Mouse (Mus musculus): ENCODE measurements around the gene Sik1. TPM values are rescaled to one million over a fixed set of nuclear protein-coding genes. Genes with fewer than 3 reads are reported as not detected.
A peak's percentile ranks its signal among the peaks of the same experiment; 100 is the strongest.

Gene Sik1
- polyA plus RNA-seq, 2 experiments, result 19.9 to 26.9 TPM

- H3K27ac ChIP-seq (replicated peaks; ENCODE audit: low read depth, low read length), result no peak overlapping the region
- no peak for TF ChIP-seq POLR2A (IDR thresholded peaks at IDR 0.05; ENCODE audit: borderline replicate concordance, extremely low read depth, insufficient read depth, insufficient read length)
- no peak overlapping the region for H3K9ac ChIP-seq (ENCODE audit: low read depth, low read length, severe bottlenecking)
- peaks cover 6% of the 10 kb centered on the region for H3K4me1 ChIP-seq (ENCODE audit: control insufficient read depth, insufficient read depth, low read length)
- no peaks in the 10 kb centered on the region for H3K27me3 ChIP-seq (ENCODE audit: control insufficient read depth, insufficient read depth, low read length)
- H3K36me3 ChIP-seq (ENCODE audit: control insufficient read depth, insufficient read depth, low read length), result no peaks in the 10 kb centered on the region
- DNase-seq (ENCODE audit: low spot score) (no peak), ATAC-seq (ENCODE audit: low FRiP score, low read depth) (no peak)
- WGBS, result 78% methylated on average over 10 of the region's 10 CpGs
- no peak overlapping the region for H3K4me2 ChIP-seq (replicated peaks; ENCODE audit: low read depth, low read length, severe bottlenecking)
- no peaks in the 10 kb centered on the region for H3K9me3 ChIP-seq (ENCODE audit: control insufficient read depth, low read length)
- no peak overlapping the region for H3K4me3 ChIP-seq (replicated peaks; ENCODE audit: low read length)
Observed at GRCm38 (mm10) chr17:31879406-31879805, 23.8 kb upstream of the Sik1 start.

GRCm38 (mm10) chr17:31877650-31878141, 22.1 kb upstream of the Sik1 start:
- Histone ChIP-seq H3K4me2 (replicated peaks; ENCODE audit: low read depth, low read length, severe bottlenecking) (no peak overlapping the region), H3K9ac (ENCODE audit: low read depth, low read length, severe bottlenecking) (peak overlapping the region; percentile 28; the same call in 1 of the 2 replicates), H3K4me3 (replicated peaks; ENCODE audit: low read length) (no peak overlapping the region), H3K36me3 (ENCODE audit: control insufficient read depth, insufficient read depth, low read length) (no peaks in the 10 kb centered on the region), H3K9me3 (ENCODE audit: control insufficient read depth, low read length) (no peaks in the 10 kb centered on the region), H3K27me3 (ENCODE audit: control insufficient read depth, insufficient read depth, low read length) (no peaks in the 10 kb centered on the region), H3K4me1 (ENCODE audit: control insufficient read depth, insufficient read depth, low read length) (peaks cover 6% of the 10 kb centered on the region), H3K27ac (replicated peaks; ENCODE audit: low read depth, low read length) (no peak overlapping the region)
- DNase-seq (ENCODE audit: low spot score) (no peak), ATAC-seq (ENCODE audit: low FRiP score, low read depth) (no peak)
- TF ChIP-seq POLR2A (IDR thresholded peaks at IDR 0.05; ENCODE audit: borderline replicate concordance, extremely low read depth, insufficient read depth, insufficient read length), result no peak
- 43% methylated on average over 14 of the region's 14 CpGs for WGBS

GRCm38 (mm10) chr17:31877181-31877581, 21.6 kb upstream of the Sik1 start:
- Histone ChIP-seq H3K27me3 (ENCODE audit: control insufficient read depth, insufficient read depth, low read length) (no peaks in the 10 kb centered on the region), H3K9me3 (ENCODE audit: control insufficient read depth, low read length) (no peaks in the 10 kb centered on the region), H3K4me1 (ENCODE audit: control insufficient read depth, insufficient read depth, low read length) (peaks cover 6% of the 10 kb centered on the region), H3K4me2 (replicated peaks; ENCODE audit: low read depth, low read length, severe bottlenecking) (no peak overlapping the region), H3K4me3 (replicated peaks; ENCODE audit: low read length) (no peak overlapping the region), H3K36me3 (ENCODE audit: control insufficient read depth, insufficient read depth, low read length) (no peaks in the 10 kb centered on the region), H3K27ac (replicated peaks; ENCODE audit: low read depth, low read length) (no peak overlapping the region), H3K9ac (ENCODE audit: low read depth, low read length, severe bottlenecking) (no peak overlapping the region)
- no peak for ATAC-seq (ENCODE audit: low FRiP score, low read depth)
- DNase-seq (ENCODE audit: low spot score), result no peak
- 59% methylated on average over 4 of the region's 4 CpGs for WGBS
- no peak for TF ChIP-seq POLR2A (IDR thresholded peaks at IDR 0.05; ENCODE audit: borderline replicate concordance, extremely low read depth, insufficient read depth, insufficient read length)

GRCm38 (mm10) chr17:31876775-31877174, 21.2 kb upstream of the Sik1 start:
- TF ChIP-seq POLR2A (IDR thresholded peaks at IDR 0.05; ENCODE audit: borderline replicate concordance, extremely low read depth, insufficient read depth, insufficient read length), result no peak
- Histone ChIP-seq H3K4me3 (replicated peaks; ENCODE audit: low read length) (no peak overlapping the region), H3K36me3 (ENCODE audit: control insufficient read depth, insufficient read depth, low read length) (no peaks in the 10 kb centered on the region), H3K27me3 (ENCODE audit: control insufficient read depth, insufficient read depth, low read length) (no peaks in the 10 kb centered on the region), H3K27ac (replicated peaks; ENCODE audit: low read depth, low read length) (no peak overlapping the region), H3K4me2 (replicated peaks; ENCODE audit: low read depth, low read length, severe bottlenecking) (no peak overlapping the region), H3K4me1 (ENCODE audit: control insufficient read depth, insufficient read depth, low read length) (peaks cover 6% of the 10 kb centered on the region), H3K9me3 (ENCODE audit: control insufficient read depth, low read length) (no peaks in the 10 kb centered on the region), H3K9ac (ENCODE audit: low read depth, low read length, severe bottlenecking) (no peak overlapping the region)
- 72% methylated on average over 3 of the region's 3 CpGs for WGBS
- DNase-seq (ENCODE audit: low spot score) (no peak), ATAC-seq (ENCODE audit: low FRiP score, low read depth) (no peak)

GRCm38 (mm10) chr17:31875326-31875930, 19.8 kb upstream of the Sik1 start:
- Histone ChIP-seq H3K27me3 (ENCODE audit: control insufficient read depth, insufficient read depth, low read length) (no peaks in the 10 kb centered on the region), H3K27ac (replicated peaks; ENCODE audit: low read depth, low read length) (no peak overlapping the region), H3K9ac (ENCODE audit: low read depth, low read length, severe bottlenecking) (no peak overlapping the region), H3K9me3 (ENCODE audit: control insufficient read depth, low read length) (no peaks in the 10 kb centered on the region), H3K4me2 (replicated peaks; ENCODE audit: low read depth, low read length, severe bottlenecking) (no peak overlapping the region), H3K4me1 (ENCODE audit: control insufficient read depth, insufficient read depth, low read length) (peaks cover 14% of the 10 kb centered on the region), H3K4me3 (replicated peaks; ENCODE audit: low read length) (no peak overlapping the region), H3K36me3 (ENCODE audit: control insufficient read depth, insufficient read depth, low read length) (no peaks in the 10 kb centered on the region)
- DNase-seq (ENCODE audit: low spot score) (no peak), ATAC-seq (ENCODE audit: low FRiP score, low read depth) (no peak)
- TF ChIP-seq POLR2A (IDR thresholded peaks at IDR 0.05; ENCODE audit: borderline replicate concordance, extremely low read depth, insufficient read depth, insufficient read length), result no peak
- WGBS, result 68% methylated on average over 10 of the region's 10 CpGs

Measured in limb, embryonic 14.5 days (tissue).